Mouse (Mus musculus) monocyte, adult 2 months (primary cell): ENCODE measurements around the gene Rnf144b.
A peak's percentile ranks its signal among the peaks of the same experiment; 100 is the strongest.

Experiments used
- DNase-seq, 2 experiments: peaks; one replicate each; pipeline ENCODE4 v3.0.0; 2022; ENCODE audit warnings: low spot score in 2 of 2, low read depth in 1 of 2

Rnf144b gene

DNA sequence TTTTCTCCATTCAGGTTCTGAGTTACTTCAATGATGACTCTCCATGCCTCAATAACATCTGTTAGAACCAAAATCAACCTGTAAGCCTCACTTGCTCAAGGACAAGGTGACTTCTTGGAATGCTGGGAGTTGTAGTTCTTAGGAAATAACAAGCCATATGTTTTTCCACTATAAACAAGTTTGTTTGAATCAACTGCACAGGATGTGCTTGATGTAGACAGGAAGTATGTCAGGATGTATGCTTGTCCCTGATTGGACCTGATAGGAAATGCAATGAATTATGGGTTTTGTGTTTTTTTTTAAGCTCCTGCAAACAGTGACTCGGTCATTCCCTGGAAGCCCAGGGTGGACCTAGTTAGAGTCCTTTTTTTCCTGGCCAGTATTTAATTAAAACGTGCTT lies 139.5 kb downstream of the Rnf144b start:
- DNase-seq = no peak

DNA sequence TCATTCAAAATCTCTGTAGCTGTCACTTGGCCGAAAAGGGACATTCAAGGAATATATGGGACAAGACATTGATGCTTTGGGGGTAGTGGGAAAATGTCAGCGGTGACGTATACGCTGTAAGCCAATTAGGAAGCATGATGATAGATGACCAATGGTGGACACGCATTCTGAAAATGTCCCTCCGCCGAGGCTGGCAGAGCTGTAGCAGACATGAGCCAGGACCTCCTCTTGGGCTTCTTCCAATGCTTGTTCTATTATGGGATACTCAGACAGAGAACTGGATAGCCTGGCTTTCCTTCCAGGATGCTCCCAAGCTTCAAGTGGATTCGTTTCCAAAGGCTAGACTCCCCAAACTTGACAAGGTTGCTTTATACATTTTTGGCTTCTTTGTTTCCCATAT lies 141.9 kb downstream of the Rnf144b start:
- DNase-seq = no peak

GRCm38 (mm10) chr13:47266411-47266810 lies 144.0 kb downstream of the Rnf144b start:
- no peak for DNase-seq

DNA sequence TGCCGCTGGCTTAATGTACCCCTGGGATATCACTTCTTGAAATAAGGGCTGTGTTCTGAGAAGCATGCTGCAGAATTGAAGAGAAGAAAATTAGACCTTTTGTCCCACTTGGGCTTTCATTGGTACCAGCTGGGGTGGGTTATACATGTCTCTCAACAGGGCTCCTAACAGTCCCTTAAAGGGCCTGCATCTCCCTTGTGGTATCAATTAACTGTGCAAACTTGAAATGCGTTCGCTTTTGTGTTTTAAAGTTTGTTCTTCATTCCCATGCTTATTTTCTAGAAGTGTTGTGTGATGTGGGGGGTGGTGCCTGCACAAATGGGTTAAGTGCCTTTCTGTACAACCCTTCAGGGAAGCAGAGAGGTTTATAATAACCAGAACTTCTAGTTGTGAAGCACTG lies 145.8 kb downstream of the Rnf144b start:
- no peak for DNase-seq

GRCm38 (mm10) chr13:47272928-47273327 lies 150.5 kb downstream of the Rnf144b start:
- no peak for DNase-seq

DNA sequence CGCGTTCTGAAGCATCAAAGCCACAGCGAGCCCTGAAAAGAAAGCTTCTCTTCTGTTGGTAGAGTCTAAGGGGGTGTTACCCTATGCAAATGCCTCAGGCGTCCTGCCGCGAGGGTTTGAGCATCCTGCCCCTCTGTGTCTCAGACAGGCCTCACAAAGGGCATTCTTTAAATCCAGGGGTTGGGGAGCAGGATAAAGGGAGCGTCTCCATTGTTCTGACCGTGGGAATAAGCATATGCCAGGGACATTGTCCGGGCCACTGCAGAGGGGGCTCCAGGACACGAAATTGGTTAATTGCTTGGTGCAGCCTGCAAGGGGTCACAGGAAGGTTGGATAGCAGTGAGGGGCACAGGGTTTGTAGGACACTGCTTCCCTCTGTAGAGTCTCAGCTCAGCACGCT lies 151.0 kb downstream of the Rnf144b start:
- no peak for DNase-seq

GRCm38 (mm10) chr13:47274139-47274538 lies 151.7 kb downstream of the Rnf144b start:
- no peak for DNase-seq

GRCm38 (mm10) chr13:47277000-47277823 lies 154.8 kb downstream of the Rnf144b start:
- no peak for DNase-seq

- DNase-seq = no peak
Observed at GRCm38 (mm10) chr13:47277824-47278290, 155.4 kb downstream of the Rnf144b start.

DNA sequence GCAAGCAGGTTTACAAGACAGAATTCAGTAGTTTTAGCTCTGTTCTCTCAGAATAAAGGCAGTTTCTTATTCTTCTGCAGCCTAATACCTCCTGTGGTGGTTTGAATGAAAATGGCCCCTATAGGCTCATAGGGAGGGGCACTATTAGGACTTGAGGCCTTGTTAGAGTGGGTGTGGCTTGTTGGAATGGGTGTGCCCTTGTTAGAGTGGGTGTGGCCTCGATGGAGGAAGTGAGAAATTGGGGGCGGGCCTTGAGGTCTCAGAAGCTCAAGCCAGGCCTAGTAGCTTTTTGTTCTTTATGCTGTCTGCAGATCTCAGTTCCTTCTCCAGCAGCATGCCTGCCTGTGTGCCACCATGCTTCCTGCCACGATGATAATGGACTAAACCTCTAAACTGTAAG lies 159.8 kb downstream of the Rnf144b start:
- no peak for DNase-seq

DNA sequence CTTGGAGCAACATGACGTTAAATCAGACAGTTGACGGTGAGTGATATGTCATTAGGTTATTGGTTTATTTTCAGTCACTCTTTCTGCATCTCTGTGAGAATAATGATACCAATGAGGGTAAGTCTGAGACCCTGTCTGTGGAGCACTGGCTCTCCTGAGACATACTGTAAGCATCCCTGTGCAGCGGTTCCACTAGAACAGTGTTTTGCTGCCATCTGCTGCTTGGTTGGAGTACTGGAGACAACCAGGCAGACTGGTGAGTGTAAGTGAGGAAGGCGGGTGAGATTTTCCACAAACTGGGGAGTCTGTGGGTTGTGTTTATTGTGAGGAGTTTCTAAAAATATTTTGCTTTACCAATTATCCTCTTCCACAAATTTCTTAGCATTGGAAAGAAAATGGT lies 166.0 kb downstream of the Rnf144b start:
- peak in 1 of 2 experiments; percentile 24 for DNase-seq

- no peak for DNase-seq
Observed at GRCm38 (mm10) chr13:47296465-47296864, 174.0 kb downstream of the Rnf144b start.
